Mouse (Mus musculus): ENCODE data around the gene Tmem51. TPM values are rescaled to one million over a fixed set of nuclear protein-coding genes. Genes with fewer than 3 reads are reported as not detected.
A peak's percentile ranks its signal among the peaks of the same experiment; 100 is the strongest.
"Not testable (repeated sequence)": the region's sequence is repeated elsewhere in the genome, so short reads cannot be mapped to it uniquely, and the experiment has no call there.

The Tmem51 gene
- total RNA-seq, 2 experiments from 2014 or later: 6.1 to 7.6 TPM

DNA sequence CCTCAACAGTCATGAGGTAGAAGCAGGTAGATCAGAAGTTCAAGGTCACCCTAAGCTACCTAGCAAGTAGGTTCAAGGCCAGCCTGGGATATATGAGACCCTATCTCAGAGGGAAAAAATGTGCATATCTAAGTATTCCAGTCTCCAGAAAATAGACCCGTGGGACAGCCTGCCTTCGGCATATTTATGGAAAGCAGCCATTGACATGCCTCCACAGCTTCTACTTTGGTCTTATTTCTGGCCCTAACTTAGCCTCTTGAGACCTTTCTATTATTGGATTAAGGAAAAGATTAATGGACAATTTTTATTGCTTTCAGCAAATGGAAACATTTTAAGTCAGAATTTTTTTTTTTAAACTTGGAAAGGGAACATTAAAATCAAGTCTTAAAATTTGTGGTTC is 57.1 kb downstream of the Tmem51 start:
- DNase-seq (ENCODE audit: low spot score in 2 of 2): no peak

DNA sequence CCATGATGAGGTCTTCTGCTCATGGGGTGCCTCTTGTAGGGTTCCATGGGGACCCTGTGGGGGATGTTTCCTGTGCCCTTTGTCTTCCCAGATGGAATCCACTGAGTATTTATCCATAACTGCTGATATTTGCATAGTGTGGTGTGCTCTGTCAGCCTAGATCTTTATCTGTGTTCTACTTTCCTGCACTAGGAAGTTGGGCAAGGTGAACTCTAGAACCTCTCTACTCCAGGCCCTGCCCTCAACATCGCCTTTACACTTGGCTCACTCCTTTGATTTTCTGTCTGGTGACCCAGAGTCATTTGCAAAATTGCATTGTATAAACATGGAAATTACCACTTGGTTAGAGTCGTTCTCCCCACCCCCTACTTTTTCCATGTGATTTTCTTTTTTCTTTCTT is 59.6 kb downstream of the Tmem51 start:
- no peak for DNase-seq (ENCODE audit: low spot score in 2 of 2)

DNA sequence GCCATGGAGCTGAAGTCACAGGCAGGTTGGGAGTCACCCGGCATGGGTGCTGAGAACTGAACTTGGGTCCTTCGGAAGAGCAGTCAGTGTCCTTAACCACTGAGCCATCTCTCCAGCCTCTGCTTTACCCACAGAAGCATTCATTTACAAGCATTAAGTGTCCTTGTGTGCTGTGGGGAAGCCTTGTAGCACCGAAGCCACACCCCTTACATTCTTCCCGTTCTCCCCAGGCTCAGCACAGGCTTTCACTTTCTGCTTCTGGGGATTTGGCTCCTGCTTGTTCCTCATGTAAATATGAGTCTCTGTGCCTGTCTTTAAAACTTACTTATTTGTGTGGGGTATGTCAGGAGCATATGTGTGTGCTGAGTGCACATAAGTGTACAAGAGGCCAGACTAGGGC is 60.9 kb downstream of the Tmem51 start:
- no peak for DNase-seq (ENCODE audit: low spot score in 2 of 2)

DNA sequence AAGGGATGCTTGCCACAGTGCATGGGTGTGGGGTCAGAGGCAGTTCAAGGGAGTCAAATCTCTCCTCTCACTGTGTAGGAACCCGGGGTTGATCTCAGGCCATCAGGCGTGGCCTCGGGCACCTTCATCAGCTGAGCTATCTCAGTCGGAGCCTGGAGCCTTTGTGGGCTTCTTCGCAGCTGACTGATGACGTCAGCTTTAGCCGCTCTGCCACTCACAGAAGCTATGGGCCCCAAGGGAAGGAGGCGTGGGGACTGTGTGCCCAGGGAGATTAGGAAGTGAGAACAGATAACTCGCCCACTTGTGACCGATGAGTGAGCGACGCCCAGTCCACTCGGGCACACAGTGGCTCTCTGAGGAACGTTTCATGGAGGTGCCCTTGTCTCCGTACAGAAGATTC is 66.4 kb downstream of the Tmem51 start:
- no peak for DNase-seq (ENCODE audit: low spot score in 2 of 2)

DNA sequence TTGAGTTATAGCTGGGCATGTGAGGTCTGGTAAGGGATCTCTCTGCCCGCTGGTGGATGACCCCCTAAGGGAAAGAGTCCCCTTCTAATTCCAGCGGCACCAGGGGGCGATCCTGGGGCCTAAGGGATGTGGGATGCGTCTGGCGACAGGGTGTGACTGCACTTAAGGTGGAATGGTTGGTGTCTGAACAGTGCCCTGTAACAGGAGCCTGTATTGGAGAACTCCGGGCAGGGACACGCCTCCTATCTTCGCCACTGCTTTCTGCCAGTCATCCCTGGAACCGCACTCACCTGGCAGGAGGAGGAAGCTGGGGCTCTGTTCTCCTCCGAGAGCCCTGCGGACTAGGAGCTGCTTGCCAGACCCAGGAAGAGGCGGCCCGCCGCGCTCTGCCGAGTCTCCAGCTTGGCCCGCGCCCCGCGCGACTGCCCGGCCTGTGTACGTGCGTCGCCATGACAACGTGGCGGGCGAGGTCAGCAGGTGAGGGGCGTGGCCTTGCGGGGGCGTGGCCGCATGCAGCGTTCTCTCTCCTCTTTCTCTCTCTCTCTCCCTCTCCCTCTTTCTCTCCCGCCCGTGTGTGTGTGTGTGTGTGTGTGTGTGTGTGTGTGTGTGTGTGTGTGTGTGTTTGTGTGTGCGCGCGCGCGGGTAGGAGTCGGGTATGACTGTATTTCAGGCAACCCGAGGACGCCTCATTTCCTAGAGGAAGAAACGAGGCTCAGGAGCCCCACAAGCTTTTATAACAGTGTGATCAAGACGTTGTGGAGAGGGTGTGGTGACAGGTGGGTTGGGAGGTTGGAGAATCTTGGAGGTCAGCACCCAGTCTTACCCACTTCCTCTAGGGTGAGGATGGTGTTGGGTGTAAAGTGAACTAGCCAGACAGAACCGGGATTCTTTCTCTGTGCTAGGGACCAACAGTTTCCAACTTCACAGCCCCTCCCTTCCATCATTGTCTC is 69.2 kb downstream of the Tmem51 start, which contains the start of gene Fhad1:
Fhad1 (minus strand) TSS at position 424 of the 950 bp plus-strand sequence.
- peak; percentile 40 to 64 for DNase-seq (ENCODE audit: low spot score in 2 of 2)

DNA sequence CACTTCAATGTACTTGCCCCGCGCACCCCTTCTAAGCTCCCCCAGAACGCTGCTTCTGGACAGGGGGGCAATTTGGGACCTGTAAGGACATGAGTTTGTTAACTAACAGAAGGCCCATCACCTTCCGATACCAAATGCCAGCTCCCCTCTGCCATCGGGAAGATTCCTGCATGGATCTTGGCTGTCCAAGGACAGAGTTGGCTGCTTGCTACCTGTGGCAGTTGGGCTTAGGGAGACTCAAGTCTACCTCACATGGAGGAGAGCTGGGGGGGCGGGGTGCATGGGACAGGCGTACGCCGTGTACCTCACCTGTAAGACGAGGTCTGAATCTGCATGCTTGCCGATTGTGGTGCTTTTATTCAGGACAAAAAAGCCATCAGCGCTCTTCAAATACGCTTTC is 72.9 kb downstream of the Tmem51 start:
- DNase-seq (ENCODE audit: low spot score in 2 of 2): no peak

DNA sequence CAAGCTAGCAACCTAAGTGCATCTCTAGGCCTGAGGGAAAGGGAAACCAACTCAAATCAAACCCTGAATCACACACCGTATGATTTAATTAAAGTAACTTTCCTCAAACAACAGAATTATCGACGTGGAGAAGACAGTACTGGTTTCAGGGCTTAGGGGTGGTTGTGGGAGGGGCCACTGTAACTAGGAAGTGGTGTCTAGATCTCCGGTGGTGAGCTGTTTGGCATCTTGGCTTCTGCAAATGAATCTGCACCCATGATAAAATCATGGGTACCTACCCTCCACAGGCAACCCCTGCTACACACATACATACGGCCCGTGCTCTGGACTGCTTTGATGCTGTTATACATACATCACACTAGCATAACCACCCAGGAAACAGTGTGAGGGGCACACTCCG is 73.7 kb downstream of the Tmem51 start:
- no peak for DNase-seq (ENCODE audit: low spot score in 2 of 2)

DNA sequence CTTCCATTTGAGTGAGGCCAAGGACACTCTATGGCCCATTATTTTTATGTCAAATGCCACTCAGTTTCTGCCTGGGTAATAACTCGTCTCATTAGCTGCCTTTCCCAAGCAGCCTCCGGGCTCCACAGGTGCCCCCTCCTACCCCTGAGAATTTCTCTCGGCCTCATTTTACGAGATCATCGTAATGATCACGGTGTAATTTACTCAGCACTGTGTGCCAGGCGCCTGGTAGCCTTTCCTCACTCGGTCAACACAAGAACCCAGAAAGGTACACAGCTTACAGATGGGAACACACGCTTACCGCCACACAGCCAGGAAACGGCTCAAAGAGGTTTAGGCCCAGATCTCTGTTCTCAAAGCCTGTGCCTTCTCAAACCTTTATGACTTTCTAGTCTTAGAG is 75.9 kb downstream of the Tmem51 start:
- DNase-seq (ENCODE audit: low spot score in 2 of 2): no peak

DNA sequence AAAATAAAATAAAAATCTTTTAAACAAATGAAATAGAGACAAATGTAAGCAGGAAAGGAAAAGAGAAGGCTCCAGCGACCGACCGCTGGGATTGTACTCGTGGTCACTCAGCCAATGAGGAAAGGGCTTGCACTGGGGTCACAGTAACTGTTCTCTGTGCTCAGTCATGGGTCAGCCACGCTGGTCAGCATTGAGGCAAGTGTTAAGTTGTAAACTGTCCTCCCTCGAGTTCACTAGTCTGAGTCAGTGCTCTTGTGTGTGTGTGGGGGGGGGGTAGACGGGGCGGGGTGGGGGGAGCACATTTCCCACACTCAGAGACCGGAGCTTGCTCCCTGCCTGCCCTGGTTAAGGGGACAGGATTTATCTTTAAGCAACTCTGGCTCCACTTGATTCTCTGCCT is 83.5 kb downstream of the Tmem51 start:
- no peak for DNase-seq (ENCODE audit: low spot score in 2 of 2)

DNA sequence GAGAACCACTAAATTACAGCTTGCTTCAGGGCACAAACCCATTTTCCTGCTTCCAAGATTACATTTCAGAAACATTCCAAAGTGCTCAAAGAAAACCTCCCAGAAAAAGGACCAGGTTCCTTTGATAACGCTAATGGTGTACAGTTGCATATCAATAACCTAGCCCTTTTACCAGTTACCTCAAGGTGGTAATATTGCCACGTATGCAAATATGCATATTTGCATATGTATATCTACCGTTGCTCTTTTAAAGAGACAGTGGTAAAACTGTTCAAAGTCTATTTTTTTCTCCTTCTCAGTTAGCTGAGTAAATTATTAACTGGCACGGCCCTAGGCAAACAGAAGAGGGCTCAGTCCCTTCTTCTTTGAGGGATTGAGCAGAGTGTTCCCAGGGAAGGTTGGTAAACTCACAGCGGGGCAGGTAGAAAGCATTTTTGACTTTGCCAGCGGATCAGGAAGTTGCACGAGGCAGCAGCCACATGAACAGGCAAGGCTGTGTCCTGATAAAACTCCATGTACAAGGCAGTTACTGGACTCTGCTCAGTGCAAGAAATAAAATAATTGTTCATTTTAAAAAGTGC is 84.5 kb downstream of the Tmem51 start:
- no peak for DNase-seq (ENCODE audit: low spot score in 2 of 2)

DNA sequence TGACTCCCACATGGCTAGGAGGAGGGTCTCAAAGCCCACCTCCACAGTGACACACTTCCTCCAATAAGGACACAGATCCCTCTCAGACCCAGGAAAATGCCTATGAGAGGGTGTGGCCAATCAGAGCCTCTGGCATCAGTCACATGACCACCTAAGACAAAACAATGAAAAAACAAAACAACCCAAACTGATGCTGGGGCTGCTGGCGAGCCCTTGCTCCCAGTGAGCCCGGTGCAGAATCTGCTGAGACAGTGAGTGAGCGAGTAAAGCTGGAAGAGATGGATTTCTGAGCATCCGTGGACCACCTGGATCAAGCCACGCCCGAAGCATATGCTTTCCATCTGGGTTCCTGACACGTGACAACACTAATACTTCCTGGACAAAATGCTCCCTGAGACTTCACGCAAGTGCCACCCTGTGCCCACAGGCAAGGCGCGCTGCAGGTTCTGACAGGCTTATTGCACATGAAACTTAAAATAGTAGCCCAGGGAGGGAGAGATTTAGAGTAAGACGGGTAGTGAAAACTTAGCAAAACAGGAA is 85.8 kb downstream of the Tmem51 start:
- no peak for DNase-seq (ENCODE audit: low spot score in 2 of 2)

DNA sequence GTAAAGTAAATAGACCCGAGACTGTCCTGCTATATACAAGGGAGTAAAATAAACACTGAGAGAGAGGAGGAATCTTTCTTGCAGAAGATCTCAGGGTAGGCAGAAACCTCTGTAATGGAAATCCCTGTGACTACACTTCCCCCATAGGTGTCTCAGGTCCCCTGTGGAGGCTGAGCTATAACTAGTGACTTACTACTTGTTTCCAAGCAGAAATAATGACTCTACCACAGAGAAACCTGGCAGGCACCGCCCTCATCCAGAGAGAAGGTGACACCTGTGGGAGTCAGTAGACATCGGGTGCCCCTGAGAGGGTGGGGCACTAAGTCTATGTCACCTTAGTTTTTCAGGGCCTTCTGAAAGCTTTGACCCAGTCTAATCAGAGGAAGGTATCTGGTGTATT is 87.2 kb downstream of the Tmem51 start:
- DNase-seq (ENCODE audit: low spot score in 2 of 2): no peak

DNA sequence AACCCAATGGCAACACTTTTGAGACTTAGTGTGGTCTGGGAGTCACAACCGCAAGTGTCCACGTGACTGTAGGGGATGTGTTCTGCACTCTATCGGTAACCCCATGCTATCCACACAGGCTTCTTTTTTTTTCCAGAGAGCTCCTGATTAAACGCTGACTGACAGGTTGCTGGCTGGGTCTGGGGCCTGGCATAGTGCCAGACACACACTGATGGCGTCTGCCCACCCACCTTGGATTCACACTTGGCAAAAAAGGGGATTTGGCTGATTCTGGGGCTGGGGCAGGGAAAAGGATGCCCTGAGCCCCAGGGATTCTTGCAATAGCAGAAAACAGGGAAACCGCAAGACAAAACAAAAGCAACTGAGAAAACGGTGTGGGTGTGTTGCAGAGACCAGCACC is 88.0 kb downstream of the Tmem51 start:
- no peak for DNase-seq (ENCODE audit: low spot score in 2 of 2)

DNA sequence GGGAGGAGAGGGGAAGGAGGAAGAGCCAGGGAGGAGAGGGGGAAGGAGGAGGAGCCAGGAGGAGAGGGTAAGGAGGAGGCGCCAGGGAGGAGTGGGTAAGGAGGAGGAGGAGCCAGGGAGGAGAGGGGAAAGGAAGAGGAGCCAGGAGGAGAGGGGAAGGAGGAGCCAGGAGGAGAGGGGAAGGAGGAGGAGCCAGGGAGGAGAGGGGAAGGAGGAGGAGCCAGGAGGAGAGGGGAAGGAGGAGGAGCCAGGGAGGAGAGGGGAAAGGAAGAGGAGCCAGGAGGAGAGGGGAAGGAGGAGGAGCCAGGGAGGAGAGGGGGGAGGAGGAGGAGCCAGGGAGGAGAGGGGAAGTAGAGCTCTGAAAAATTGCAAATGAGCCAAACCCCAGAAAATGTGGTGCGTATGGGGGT is 90.0 kb downstream of the Tmem51 start:
- DNase-seq (ENCODE audit: low spot score in 2 of 2): not testable (repeated sequence)

DNA sequence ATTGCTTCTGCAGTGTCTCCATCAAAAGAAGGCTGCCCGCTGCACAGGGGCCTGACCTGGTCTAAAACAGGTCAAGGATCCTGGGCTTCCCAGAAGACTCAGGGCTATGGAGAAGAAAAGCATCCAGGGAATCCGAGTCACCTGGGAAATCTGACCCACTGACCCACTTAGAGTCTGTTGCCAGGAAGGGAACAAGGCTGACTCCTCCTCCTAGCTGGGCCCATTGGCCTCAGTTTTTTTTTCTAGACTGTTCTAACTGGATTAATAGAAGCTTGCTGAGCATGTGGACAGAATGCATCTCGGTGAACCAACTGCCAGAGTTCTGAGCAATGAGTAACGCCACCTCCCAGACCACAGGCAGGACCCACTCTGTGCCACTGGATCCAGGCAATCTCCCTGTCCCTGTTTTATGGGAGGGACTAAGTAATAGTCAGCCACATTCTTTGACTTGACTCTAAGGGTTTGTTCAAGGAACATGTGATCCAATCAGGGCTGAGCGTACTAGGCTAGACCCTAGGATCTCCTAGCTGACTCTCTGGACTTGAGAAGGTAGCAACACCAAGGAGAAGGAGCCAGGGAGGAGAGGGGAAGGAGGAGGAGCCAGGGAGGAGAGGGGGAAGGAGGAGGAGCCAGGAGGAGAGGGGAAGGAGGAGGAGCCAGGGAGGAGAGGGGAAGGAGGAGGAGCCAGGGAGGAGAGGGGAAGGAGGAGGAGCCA is 90.6 kb downstream of the Tmem51 start:
- no peak for DNase-seq (ENCODE audit: low spot score in 2 of 2)

DNA sequence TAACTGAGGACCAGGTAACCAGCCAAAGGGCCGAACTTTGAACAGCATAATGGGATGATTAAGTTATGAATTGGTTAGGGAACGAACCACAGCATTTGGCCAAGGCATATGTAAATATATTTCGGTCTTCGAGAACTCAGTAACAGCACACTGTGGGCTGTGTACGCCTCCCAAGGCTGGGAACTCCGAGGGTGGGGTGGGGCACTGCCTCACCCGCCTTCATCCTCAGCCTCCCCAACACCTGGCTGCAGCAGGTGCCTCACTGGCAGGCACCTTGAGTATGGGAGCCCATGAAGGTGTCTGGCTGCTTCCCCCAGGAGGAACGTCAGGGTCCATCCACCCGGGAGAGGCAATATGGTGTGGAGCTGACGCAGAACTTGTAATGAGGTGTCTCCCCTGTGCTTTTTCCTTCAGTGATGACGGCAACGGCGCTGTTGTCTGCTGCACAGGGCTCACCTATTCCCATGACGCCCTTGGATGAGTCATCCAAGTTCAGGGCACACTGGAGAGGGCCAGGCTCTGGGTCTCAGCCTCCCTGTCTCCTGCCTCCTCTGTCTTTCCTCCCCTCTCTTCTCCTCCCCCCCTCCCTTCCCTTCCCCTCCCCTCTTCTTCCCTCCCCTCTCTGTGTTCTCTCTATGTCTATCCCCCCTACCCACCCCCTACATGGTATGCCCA is 91.4 kb downstream of the Tmem51 start:
- DNase-seq (ENCODE audit: low spot score in 2 of 2): no peak

DNA sequence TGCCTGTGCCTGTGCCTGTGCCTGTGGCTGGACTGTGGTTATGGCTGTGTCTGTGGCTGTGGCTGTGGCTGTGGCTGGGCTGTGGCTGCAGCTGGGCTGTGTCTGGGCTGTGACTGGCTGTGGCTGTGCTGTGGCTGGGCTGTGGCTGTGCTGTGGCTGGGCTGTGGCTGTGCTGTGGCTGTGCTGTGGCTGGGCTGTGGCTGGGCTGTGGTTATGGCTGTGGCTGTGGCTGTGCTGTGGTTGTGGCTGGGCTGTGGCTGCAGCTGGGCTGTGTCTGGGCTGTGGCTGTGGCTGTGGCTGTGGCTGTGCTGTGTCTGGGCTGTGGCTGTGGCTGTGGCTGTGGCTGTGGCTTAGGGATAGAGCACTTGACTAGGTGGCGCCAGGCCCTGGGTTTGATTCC is 95.9 kb downstream of the Tmem51 start:
- DNase-seq (ENCODE audit: low spot score in 2 of 2): no peak

DNA sequence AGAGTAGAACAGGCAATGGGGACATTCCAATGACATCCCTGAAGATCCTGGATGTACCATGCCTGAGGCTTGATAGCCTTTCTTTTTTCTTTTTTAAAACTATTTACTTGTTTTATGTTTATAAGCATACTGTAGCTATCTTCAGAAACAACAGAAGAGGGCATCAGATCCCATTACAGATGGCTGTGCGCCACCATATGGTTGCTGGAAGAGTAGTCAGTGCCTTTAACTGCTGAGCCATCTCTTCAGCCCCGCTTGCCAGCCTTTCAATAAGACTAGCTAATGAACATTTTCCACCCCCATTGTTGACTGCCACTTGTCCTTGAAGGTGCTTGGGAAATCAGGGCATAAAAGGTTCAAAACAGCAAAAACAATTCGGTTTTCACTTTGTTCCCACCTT is 100.4 kb downstream of the Tmem51 start:
- DNase-seq (ENCODE audit: low spot score in 2 of 2): no peak

DNA sequence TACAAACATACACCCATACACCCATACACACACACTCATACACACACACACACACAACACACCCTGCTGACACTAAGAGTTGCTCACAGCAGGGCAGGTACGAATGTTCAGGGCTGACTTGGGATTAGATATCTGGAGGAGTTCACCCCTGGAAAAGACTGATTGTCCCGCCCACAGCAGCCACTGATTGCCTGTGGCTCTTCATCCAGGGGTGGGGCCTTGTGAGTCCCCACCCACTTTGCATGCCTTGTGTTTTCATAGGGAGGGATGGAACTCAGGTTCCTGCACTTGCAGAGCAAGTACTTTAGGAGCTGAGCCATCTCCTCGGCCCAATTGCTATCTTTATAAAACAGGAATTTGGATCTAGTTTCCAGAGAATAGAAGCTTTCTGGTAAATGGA is 102.6 kb downstream of the Tmem51 start:
- DNase-seq (ENCODE audit: low spot score in 2 of 2): no peak
